Mouse (Mus musculus) MN1 (cell line): Measurements from ENCODE around the gene Sh3pxd2a.
"Not testable (repeated sequence)": the region's sequence is repeated elsewhere in the genome, so short reads cannot be mapped to it uniquely, and the experiment has no call there.

Experiments used
- DNase-seq: peaks from one replicate; pipeline ENCODE4 v3.0.0-alpha.2; 2016; ENCODE audit warnings: low spot score

Sh3pxd2a gene

GRCm38 (mm10) chr19:47407332-47407731, 56.9 kb downstream of the Sh3pxd2a start:
- DNase-seq, result no peak

DNA sequence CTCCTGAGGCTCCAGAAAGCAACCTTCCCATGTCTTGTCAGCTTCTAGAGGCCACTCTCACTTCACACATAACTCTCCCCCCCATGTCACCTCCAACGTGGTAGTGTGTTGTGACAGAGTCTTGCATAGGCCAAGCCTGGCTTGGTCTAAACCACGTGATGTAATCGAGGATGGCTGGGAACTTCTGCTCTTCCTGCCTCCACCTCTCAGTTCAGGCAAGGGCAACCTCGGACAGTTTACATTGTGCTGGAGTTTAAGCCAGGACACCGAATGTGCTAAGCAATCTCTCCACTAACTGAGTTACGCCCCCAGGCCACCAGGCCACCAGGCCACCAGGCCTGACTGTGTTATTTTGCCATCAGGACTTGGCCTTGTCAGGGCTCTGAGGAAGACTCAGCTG, 57.7 kb downstream of the Sh3pxd2a start:
- DNase-seq, result no peak

DNA sequence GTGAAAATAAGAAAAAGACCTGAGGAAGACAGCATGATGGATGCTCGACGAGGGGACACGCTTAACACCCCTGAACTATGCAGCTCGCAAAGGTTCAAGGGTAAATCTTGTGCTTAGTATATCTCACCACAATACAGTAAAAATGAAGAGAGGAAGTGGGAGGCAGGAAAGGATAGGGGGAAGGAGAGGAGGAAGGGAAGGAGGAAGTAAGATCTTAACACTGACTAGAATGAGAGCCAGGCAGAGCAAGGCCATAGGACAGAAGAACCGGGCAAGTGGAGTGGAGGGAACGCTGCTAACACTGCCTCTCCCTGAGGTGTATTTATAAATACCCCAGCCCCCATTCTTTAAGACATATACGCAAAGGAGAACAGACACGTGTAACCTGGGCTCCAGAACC, 58.7 kb downstream of the Sh3pxd2a start:
- DNase-seq, result no peak

DNA sequence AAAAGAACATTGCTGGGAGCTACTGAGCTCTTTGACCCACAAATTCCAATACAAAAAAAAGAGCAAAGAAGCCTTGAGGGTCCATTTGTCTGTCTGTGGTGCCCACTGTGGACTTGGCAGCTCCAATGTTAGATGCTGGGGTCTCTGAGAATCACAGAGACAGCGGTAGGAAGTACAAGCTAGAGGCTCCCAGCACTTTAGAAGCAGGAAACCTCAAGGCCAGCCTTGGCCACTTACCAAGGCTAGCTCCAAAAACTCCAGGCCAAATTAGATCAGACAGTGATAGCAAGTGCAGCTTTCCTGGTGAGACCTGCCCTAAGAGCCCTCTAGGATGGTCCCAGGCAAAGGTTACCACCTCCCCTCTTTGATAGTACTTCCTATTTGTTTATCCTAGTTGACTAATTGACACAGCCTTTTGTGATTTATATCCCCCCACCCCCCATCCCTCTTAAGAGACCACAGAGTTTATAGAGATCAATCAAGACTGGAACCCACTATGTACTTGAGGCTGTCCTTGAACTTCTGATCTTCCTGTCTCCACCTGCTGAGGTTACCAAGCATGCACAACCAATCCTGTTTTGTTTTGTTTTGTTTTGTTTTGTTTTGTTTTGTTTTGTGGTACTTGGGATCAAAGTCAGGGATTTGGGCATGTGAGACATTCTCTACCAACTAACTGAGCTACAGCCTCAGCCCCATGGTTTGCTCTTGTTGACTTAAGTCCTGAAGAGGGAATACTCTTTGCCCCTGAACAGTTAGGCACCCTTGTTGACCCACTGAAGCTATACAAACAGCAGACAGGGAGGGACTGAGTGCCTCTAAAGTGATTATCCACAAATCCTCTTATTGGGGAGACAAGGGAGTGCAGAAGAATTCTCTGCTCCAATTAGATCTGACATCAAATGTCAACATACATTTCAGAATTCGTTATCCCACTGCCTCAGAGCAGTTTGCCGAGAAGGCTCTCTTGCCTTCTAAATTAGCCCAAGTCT, 60.5 kb downstream of the Sh3pxd2a start:
- peak; percentile 22 for DNase-seq

DNA sequence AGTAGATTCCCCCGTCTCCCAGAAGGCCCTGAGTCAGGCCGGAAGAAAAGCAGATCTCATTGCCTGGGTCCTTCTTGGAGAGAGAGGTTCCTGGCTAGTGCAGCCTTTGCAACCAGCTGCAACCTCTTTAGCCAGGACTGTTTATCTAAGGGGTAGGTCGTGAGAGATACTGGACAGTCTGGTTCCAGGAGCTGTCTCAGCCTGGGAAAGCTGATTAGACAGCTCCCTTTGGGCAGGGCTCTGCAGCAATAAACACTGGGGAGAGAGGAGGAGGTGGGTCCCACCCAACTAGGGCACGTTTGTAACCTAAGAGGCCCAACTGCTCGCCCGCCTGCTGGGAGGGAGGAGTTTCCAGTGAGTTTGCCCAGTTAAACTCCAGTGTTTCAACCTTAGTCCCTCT, 61.2 kb downstream of the Sh3pxd2a start:
- peak; percentile 78 for DNase-seq

DNA sequence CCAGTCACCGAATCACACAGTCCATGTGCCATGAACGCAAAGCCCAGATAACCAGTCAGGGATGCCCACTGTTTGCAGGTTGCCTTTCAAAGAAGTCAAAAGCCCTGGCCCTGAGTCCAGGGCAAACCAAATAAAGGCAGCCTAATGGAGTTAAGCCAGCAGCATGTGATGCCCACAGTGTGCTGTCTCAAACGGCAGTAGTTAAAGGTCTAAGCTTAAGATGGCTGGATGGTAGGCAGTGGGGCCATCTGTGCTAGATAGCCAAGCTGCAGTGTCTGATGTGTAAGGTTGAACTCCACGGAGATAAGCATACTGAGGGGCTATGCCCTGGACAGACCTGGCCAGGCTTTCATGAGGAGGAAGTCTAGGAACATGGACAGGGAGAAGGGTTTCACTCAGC, 61.7 kb downstream of the Sh3pxd2a start:
- no peak for DNase-seq

GRCm38 (mm10) chr19:47399709-47400108, 64.5 kb downstream of the Sh3pxd2a start:
- no peak for DNase-seq

DNA sequence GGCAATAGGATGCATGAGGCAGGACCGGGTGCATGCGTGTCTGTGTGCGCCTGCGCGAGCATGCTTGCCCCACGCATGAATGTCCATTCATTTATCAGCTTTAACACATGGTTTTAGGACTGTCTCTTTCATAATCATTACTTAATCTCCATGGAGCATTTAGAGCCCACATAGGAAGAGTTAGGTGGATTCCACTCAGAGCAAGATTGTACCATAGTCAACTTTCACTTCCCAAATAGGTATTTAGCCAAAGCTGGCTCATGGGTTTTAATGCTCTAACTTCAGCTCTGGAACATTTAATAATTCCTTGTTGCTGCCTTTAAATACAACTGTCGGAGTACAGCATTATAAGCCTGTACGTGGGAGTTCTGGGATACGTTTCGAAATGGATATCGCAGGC, 65.2 kb downstream of the Sh3pxd2a start:
- no peak for DNase-seq

GRCm38 (mm10) chr19:47397882-47398671, 66.1 kb downstream of the Sh3pxd2a start:
- no peak for DNase-seq

DNA sequence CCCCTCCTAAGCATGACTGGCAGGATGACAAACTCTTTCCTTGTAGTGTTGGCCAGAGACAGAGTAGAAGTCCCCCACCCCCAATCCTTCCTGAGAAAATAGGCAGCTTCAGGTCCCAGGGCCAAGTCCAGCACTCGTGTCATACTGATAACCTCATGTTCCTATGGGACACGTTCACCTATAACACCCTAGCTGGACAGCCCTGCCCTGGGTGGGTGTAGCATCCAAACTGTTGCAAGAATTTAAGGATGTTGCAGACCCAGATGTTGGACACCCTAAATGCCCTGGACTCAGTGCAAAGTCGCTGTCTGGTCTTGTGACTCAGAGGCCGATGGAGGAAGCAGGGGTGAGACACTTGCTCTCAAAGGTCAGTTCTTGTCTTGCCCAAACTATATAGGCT, 68.9 kb downstream of the Sh3pxd2a start:
- DNase-seq, result no peak

DNA sequence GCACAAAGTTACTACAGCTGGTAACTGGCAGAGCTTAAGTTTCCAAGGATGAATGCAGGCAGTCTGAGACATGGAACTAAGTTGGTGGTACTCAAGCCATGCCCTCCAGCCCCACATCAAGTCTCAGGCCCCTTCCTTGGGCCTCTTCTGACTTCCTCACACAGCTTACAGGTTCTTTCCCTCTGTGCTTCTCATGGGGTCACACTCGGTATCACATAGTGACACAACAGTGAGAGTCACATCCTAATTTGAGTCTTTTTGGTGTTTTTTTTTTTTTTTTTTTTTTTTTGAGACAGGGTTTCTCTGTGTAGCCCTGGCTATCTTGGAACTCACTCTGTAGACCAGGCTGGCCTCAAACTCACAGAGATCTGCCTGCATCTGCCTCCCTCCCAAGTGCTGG, 69.4 kb downstream of the Sh3pxd2a start:
- DNase-seq, result not testable (repeated sequence)

DNA sequence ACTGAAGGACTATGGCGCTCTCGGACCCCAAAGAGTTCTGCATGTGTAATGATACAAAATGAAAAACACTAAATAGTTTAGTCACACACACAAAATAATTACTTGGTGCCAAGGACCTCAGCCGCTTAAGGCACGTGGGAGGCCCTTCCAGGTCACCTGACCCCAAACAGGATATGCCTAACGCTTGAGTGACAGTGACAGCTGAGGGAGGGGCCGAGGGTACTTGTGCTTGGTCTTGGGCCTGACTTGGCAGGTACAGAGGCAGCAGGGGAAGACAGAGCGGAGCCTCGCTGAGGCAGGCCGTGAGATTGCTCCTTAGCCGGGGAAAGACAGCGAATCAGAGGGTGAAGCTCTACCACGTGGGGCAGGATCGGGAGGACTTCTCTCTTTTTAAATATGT, 73.3 kb downstream of the Sh3pxd2a start:
- DNase-seq, result no peak

- DNase-seq, result no peak
Observed at GRCm38 (mm10) chr19:47387887-47388286, 76.3 kb downstream of the Sh3pxd2a start.

- DNase-seq, result no peak
Observed at GRCm38 (mm10) chr19:47387395-47387794, 76.8 kb downstream of the Sh3pxd2a start.

GRCm38 (mm10) chr19:47385971-47386370, 78.2 kb downstream of the Sh3pxd2a start:
- DNase-seq, result no peak

DNA sequence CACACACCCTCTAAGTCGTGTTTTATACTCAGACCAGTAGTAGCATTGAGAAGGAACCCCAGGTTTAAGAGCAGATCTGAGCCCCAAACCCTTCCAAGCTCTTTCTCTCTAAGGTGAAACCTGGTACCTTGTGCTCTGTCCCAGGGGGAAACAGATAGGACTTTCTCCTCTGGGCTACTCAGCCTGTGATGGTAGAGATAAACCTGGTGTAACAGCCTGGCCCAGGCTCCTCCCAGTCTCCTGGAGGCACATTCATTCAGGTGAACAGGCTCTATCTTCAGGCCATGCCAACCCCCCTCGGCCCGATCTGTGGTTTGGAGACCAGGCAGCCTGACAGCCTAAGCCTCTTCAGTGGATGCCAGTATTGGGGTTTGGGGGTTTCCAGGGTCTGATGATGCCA, 79.6 kb downstream of the Sh3pxd2a start:
- no peak for DNase-seq

- no peak for DNase-seq
Observed at GRCm38 (mm10) chr19:47384036-47384435, 80.2 kb downstream of the Sh3pxd2a start.

GRCm38 (mm10) chr19:47382268-47382667, 81.9 kb downstream of the Sh3pxd2a start:
- DNase-seq, result no peak

DNA sequence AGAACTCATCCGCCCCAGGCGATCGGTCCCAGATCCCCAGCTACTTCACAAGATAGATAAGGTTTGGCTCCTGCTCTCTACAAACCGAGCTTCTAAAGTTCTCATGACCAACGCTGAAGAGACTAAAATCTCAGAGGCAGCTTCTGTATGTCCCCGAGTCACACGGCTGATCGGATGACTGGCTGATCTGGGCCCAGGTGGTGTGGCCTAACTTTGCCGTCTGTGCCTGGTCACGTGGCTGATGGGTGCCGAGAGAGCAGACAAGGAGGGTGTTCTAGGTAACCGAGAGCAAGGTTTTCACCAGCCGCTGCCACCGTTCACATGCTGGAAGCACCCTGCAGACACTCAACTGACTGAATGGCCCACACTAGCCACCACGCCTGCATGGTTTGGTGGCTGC, 83.2 kb downstream of the Sh3pxd2a start:
- DNase-seq, result no peak

DNA sequence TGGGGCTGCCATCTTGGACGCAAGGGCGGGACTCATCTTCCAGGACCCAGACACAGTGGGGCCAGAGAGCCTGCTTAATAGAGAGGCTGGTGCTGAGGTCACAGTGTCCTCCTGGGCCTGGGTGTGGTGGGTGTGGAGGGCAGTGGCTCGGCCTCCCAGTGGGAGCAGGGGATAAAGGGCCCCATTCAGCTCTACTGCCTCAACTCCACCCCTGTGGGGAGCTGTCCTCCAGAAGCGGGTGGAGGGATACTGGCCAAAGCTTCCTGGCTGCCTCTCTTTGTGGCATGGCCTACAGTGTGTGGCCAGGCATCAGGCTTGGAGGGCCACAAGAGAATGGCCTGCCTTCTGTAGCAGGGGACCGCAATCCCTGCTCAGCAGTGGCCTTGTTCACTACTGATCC, 85.1 kb downstream of the Sh3pxd2a start:
- DNase-seq, result no peak

DNA sequence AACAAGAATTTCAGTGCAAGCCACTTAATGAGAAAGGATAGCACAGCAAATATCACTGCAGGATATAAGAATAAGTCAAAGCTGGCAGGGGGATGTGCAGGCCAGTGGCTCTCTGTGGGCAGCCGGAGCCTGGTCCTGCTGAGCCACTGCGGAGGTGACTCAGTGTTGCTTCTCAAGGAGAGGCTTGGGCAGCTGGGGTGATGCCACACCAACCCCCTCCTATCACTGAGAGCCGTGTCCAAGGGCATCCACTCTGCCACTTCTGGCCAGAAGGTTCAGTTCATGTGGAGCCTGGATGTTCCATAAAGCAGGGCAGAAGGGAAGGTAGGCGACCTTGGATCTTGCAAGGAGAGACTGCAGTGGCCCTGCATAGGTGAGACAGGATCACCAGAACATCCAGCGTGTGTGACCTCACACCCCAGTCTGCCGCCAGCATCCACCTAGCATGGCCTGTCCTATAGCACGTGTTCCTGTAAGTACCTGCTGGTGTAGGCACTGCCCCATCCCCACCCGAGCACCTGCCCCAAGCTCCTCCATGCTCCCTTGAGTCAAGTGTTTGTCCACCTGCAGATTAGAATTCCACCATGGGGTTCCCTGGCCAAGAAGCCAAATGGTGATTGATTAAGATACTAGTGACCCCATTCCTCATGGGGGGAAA, 89.2 kb downstream of the Sh3pxd2a start:
- no peak for DNase-seq

DNA sequence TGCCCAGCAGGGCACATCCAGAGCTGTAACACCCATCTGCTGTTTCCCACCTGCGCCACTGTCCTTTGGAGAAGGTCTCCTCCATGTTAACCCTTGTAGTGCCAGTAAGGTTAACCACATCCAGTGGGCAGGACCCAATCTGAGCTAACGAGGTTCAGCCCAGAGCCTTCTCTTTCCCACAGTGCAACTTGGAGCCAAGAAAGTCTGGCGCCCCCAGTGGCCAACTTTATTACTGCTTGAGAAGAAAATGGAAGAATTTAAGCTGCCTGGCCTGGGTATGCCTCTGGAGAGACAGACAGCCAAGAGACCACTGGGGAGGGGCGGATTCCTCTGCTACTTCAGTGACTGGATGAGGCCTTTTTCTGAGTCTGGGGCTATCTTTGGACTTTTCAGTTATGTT, 89.8 kb downstream of the Sh3pxd2a start:
- peak; percentile 70 for DNase-seq

GRCm38 (mm10) chr19:47372044-47372443, 92.2 kb downstream of the Sh3pxd2a start:
- no peak for DNase-seq
